Mouse (Mus musculus): ENCODE results near the gene Zc3h4.

Zc3h4 gene

GRCm38 (mm10) chr7:16401991-16402431 is 1.3 kb downstream of the Zc3h4 start:
- peak; percentile 66 for DNase-seq

GRCm38 (mm10) chr7:16402449-16402848 is 1.7 kb downstream of the Zc3h4 start:
- DNase-seq: peak; percentile 60

- DNase-seq: peak; percentile 61
Measured at GRCm38 (mm10) chr7:16402968-16403948, 2.5 kb downstream of the Zc3h4 start.

- DNase-seq: peak; percentile 45
Measured at GRCm38 (mm10) chr7:16404315-16405072, 3.8 kb downstream of the Zc3h4 start.

GRCm38 (mm10) chr7:16405073-16405455 is 4.4 kb downstream of the Zc3h4 start:
- DNase-seq: peak; percentile 69

GRCm38 (mm10) chr7:16405516-16406351 is 5.0 kb downstream of the Zc3h4 start:
- DNase-seq: peak; percentile 67

GRCm38 (mm10) chr7:16406978-16407377 is 6.3 kb downstream of the Zc3h4 start:
- DNase-seq: no peak

GRCm38 (mm10) chr7:16411100-16411499 is 10.4 kb downstream of the Zc3h4 start:
- DNase-seq: no peak

- no peak for DNase-seq
Measured at GRCm38 (mm10) chr7:16412220-16412896, 11.6 kb downstream of the Zc3h4 start.

GRCm38 (mm10) chr7:16412930-16413329 is 12.2 kb downstream of the Zc3h4 start:
- no peak for DNase-seq

- DNase-seq: no peak
Measured at GRCm38 (mm10) chr7:16415426-16415825, 14.7 kb downstream of the Zc3h4 start.

- DNase-seq: no peak
Measured at GRCm38 (mm10) chr7:16417141-16417771, 16.5 kb downstream of the Zc3h4 start.

- no peak for DNase-seq
Measured at GRCm38 (mm10) chr7:16418713-16419112, 18.0 kb downstream of the Zc3h4 start.

GRCm38 (mm10) chr7:16420493-16421118 is 19.9 kb downstream of the Zc3h4 start:
- no peak for DNase-seq

GRCm38 (mm10) chr7:16422222-16422856 is 21.6 kb downstream of the Zc3h4 start:
- DNase-seq: no peak

- DNase-seq: no peak
Measured at GRCm38 (mm10) chr7:16423731-16424130, 23.0 kb downstream of the Zc3h4 start.

- no peak for DNase-seq
Measured at GRCm38 (mm10) chr7:16425721-16426120, 25.0 kb downstream of the Zc3h4 start.

GRCm38 (mm10) chr7:16426129-16426729 is 25.5 kb downstream of the Zc3h4 start:
- DNase-seq: peak; percentile 89

- DNase-seq: no peak
Measured at GRCm38 (mm10) chr7:16433352-16433971, 32.8 kb downstream of the Zc3h4 start.

GRCm38 (mm10) chr7:16435088-16435487 is 34.4 kb downstream of the Zc3h4 start:
- no peak for DNase-seq
